Mouse (Mus musculus) adrenal gland (tissue): ENCODE data around the gene Angptl3.

Experiments used
- intact Hi-C: fragments of 180-260 bp; cut with DNase I; formaldehyde crosslinking; loops from one replicate; pipeline ENCODE4 v1.15.1; 2025
- long read RNA-seq, 2 experiments: library from polyadenylated mRNA; unstranded; transcript quantifications; one replicate each; pipeline ENCODE4 v2.0.0; 2020; ENCODE audit warnings: borderline replicate concordance in 1 of 2; ENCODE audit not compliant: insufficient replicate concordance in 1 of 2

The Angptl3 gene
- long read RNA-seq, experiment 1: 0 reads
- long read RNA-seq, experiment 2: 0 reads

DNA sequence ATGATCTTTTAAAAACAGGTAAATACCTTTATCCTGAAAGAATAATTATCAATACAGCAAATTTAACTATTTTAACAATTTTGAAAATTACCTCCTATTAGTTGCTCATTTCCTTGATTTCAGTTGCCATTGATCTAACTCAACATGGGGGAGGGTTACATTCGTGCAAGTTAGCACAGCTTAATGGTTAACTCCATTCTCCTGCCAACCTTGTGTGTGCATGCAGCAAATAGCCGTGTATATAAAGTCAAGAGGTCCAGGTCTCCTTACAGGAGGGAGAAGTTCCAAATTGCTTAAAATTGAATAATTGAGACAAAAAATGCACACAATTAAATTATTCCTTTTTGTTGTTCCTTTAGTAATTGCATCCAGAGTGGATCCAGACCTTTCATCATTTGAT is at the start of gene Angptl3:
TSS of gene Angptl3 (plus strand) at position 269 of the 400 bp plus-strand sequence.
- intact Hi-C loops: no loop called here

GRCm38 (mm10) chr4:98984701-98985100 is 46.1 kb upstream of the Angptl3 start:
- intact Hi-C loops: no loop called here

DNA sequence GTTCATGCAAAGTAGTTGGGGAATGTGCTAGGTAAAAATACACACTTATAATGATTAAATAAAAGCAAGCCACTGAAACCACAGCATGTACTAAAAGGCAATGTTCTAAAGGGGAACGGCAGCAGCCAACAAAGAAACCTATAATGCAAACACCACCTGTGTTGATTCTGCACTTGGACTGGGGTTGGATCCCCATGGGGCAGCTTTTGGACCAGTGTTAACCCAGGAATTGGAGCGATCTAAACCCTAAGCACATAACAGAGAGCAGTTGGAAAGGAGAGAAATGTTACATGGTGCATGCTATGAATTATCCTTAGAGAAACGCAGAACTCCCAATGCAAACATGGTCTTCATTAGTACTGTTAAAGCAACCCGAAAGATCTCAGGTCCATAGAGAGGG is 37.3 kb upstream of the Angptl3 start:
- intact Hi-C loops: no loop called here

DNA sequence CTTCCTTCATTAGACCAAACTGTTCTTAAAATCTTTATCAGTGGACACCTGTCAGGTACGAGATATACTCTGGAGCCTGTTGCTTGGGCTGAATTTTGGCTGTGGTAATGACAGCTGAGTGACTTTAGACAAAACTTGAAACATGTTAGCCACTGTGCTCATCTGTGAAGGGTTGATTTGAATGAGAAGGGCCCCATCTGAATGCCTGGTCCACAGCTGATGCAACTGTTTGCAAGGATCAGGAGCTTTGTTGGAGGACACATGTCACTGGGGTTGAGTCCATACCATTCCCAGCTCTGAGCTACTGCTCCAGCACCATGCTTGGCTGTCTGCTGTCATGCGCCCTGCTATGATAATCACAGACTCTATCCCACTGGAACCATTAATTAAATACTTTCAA is 25.2 kb upstream of the Angptl3 start:
- intact Hi-C loops: no loop called here

DNA sequence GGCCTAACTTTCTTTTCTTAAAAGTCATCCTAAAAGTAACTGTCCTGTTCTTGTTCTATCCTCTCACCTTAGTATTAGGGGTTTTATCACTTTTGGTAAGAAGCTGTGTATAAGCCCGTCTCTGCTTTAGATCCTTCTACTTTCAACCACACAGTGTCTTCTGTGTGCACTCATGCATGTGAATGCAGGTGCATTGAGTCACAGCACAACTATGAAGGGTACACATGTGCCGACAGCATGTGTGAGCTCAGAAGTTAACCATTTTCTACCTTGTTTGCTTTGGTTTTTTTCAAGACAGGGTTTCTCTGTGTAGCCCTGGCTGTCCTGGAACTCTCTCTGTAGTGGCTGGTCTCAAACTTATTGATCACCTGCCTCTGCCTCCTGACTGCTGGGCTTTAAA is 24.4 kb upstream of the Angptl3 start:
- intact Hi-C loops: no loop called here

GRCm38 (mm10) chr4:99011039-99011438 is 19.7 kb upstream of the Angptl3 start:
- intact Hi-C loops: no loop called here

DNA sequence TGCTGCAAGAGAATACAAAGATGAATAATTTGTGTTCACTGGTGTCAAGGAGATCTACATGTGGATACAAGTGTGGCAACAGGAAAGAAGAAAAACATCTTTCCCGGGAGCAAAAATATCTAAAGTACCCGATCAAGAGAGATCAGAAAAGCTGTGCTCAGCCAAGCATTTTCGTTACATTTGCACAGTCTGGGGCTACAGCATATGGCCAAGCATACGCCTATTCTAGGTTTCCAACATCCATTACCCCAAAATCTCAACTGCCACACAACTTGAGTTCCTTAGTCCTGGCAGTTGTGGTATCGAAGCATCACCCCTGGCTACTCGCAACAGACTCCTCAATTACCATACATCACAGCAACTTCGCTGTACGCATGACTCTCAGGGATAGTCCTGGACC is 8.5 kb upstream of the Angptl3 start:
- intact Hi-C loops: no loop called here

DNA sequence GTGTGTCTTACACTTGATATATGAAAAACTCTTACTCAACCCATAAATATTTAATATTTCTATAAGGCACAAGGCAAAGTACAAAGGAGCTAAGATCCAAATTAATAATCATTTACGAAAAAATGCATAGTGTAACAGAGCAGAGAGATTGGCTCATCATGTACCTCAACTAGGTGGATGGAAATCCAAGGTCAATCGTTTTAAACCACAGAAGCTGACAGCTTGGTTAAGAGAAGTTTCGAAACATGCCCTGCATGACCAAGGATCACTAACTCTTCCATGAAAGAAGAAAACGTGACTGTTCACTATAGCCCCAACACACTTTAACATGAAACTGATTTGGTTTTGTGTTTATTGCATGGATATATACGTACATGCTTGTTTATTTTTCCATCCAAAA is 2.4 kb upstream of the Angptl3 start:
- intact Hi-C loops: no loop called here

GRCm38 (mm10) chr4:99032921-99033320 is 2.2 kb downstream of the Angptl3 start:
- intact Hi-C loops: no loop called here

GRCm38 (mm10) chr4:99044854-99045253 is 14.1 kb downstream of the Angptl3 start:
- intact Hi-C loops: no loop called here

DNA sequence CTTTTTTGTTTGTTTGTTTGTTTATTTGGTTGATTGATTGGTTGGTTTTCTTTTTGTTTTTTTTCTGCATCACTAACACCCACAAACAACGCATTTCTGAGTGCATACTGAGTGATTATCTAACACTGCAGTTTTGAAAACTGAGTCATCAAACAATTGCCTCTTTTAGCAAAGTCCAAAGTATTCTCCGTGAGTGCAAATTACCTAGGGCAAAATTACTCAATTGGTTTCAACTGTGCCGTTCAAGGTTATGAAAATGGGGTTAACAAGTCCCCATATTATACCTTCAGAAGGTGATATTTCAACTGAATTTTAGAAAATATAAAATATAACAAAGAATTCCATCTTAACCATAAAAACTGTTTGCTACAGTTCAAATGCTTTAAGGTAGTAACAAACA is 15.7 kb downstream of the Angptl3 start:
- intact Hi-C loops: no loop called here

- intact Hi-C loops: no loop called here
Measured at GRCm38 (mm10) chr4:99048581-99048980, 17.8 kb downstream of the Angptl3 start.

GRCm38 (mm10) chr4:99064524-99064923 is 33.8 kb downstream of the Angptl3 start:
- intact Hi-C loops: no loop called here

- intact Hi-C loops: no loop called here
Measured at GRCm38 (mm10) chr4:99068806-99069205, 38.1 kb downstream of the Angptl3 start.

GRCm38 (mm10) chr4:99078005-99078404 is 47.3 kb downstream of the Angptl3 start:
- intact Hi-C loops: no loop called here

DNA sequence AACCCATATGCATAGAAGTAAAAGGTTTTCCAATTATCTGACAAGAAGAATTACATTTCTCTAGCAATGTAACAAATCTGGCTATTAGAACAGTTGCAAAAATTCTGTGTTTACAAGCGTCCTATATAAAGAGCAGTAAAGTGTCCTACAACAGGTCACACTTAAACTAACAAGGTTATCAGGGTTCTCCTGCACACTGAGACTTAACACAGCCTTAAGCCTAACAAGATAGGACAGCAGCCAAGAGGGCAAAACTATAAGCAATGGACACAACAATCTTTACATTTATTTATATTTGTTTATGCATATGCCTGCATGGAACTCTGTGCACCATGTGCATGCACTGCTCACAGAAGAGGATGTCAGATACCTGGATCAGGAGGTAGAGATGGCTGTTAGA is 50.4 kb downstream of the Angptl3 start:
- intact Hi-C loops: no loop called here

DNA sequence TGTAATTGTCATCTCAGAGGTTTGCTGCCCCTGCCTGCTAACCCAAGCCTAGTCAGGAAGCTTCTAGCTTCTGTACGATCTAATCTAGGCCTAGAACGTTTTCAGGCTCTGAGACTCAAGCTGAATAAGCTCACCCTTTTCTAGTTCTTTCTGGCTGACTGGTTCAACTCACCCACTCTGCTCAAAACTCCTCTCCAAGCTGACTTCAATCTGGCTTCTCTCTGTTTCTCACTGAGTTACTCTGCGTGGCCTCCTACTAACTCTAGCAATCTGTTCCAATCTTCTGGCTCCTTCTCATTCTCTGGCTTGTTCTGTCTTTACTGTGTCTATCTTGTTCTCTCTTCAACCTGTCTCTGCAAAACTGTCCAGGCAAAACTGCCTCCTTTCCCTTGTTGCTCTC is 53.1 kb downstream of the Angptl3 start:
- intact Hi-C loops: no loop called here

DNA sequence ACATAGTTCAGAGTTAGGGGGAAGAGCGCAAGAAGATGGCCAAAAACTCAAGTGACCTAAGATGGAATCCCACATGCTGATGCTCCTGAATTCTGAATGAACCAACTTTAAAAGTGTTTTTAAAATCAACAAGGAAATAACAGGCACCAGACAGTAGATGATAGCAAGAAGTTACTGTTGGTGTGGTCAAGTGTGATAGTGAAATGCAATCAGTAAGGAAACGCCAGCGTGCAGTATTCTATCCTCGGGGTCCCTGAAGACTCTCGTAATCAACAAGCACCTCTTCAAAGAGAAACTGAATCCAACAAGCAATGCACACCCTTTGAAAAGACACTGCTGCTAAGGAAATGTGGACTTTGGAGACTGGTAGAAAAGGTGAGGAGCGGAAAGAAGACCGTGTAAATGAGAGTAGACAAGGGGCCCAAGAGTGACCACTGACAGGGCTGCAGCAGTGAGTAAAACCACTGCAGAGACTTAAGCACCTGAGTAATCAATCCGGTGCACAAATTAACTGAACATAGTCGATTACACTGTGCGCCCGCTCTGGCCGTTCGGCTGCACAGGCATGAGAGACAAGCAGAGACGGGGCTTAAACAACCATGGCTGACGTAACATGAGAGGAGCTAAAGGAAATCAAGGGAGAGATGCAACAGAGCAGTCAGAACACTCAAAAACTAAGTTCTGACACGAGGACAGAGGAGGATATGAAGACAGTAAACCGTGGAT is 57.2 kb downstream of the Angptl3 start:
- intact Hi-C loops: no loop called here

- intact Hi-C loops: no loop called here
Measured at GRCm38 (mm10) chr4:99091151-99091701, 60.5 kb downstream of the Angptl3 start.

DNA sequence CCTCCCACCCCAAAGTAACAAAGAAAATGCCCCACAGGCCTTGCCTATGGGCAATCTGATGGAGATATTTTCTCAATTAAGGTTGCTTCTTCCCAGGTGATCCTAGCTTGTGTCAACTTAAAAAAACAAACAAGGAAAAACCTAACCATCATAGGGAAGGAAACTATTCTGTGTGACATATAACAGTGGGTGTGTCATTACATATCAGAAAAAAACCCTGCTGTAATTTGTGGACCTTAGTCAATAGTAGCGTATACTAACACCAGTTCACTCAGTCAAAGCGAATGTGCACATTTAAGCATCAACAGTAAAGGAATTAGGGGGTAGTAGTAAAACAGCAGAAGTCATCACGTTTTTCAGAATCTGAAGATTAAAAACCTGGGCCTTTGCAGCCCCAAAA is 61.0 kb downstream of the Angptl3 start:
- intact Hi-C loops: no loop called here
